Mouse (Mus musculus): ENCODE results near the gene Snx19. TPM values are rescaled to one million over a fixed set of nuclear protein-coding genes. Genes with fewer than 3 reads are reported as not detected.

Snx19 gene
- total RNA-seq, 2 experiments from 2014 or later = 34.1 to 39.5 TPM

DNA sequence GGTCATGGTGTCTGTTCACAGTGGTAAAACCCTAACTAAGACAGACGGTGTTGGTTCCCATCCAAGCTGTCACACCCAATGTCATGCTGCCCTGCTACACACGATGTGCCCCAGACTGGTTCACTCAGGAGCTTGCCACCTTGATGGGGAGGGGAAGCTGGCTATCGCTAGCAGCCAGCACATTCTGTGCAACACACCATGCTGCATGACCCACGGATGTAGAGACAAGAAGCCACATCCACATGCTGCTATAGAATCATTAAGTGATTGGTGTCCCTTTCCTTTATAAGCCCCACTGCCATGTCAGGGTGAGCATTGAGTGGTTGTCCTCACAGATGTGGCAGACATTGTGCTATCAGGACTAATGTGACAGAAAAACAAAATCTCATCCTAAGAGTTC lies 55.2 kb downstream of the Snx19 start:
- no peak for DNase-seq (ENCODE audit: low spot score in 2 of 2)

DNA sequence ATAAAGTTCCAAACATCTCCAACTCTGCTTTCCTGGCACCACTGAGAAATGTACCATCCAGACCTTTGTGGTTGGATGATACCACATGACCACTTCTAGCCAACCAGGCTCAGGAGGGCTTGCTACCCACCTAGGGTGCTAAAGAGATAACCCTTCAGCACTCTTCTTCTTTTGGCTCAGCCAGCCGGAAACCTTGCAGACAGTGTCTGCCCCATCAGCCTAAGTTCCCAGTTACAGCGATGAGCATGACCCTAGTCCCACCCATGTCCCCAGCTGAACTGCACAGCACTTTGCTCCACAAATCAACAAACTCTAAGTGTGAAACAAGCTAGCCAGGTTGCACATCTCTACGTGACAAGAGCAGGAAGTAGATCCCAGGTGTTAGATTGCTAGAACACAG lies 57.3 kb downstream of the Snx19 start:
- DNase-seq (ENCODE audit: low spot score in 2 of 2) = no peak

DNA sequence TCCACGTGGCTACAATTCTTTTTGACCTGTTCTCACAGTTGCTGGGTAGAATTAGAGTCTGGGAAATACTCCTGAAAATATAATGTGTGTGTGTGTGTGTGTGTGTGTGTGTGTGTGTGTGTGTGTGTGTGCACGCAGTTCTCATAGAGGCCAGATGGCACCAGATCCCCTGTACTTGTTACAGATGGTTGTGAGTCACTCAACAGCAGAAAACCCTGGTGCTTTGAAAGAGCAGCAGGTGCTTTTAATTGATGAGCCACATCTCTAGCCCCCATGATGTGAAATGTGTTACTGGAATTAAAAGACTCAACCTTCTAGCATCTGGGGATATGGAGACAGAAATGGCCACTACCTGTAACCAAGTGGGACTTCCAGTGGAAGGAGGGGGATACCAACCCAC lies 58.3 kb downstream of the Snx19 start:
- DNase-seq (ENCODE audit: low spot score in 2 of 2) = no peak

DNA sequence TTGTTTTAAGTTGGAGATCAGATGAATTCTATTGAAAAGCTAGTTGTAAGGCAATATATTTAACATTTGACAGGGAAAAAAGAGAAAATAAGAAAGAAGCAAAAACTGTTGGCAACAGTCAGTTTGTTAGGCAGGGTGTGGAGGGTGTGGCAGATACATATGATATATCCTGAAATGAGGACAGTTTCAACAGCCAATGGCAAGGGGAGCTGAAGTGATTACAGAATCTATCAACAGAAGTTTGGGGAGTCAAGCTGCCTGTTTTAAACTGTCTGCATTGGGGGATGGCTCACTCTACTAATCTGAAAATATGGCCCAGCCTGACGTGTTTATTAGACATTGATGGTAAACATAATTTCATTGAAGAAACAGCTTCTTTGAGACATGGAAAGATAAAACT lies 61.5 kb downstream of the Snx19 start:
- DNase-seq (ENCODE audit: low spot score in 2 of 2) = no peak

DNA sequence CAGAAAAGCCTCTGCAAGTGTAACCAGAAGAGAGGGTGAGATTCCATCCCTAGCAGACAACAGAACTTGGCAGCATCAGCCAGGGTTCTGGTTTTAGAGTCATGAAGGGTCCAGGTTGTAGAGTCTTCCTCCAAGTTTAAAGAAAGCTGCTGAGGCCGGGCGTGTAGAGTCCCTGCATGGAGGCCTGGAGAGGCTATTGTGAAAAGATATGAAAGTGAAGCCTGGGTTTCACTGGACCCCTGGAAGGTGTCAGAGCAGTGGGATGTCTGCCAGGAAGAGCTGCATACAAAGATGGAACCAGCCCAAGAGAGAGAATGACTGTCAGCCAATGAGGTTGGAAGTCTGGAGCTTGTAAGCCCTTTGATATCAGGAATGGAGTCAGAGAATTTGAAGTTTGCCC lies 67.5 kb downstream of the Snx19 start:
- no peak for DNase-seq (ENCODE audit: low spot score in 2 of 2)

DNA sequence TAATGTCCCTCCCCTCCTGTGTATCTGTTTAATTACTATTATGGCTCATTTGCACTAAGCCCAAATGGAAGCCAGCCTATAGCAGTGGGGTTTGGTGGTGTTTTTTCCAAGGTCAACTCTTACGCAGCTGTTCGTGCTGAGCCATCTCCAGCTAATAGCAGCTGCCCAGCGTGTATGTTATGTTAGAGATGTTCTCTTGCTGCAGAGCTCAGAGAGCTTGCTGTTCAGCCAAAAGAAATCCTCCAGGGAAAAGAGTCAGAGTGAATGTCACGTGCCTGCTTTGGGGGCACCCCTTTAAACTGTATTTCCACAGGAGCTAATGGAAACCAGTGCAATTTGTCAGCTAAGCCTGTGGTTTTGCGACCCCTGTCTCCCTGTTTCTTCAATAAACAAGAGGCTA lies 82.1 kb downstream of the Snx19 start:
- no peak for DNase-seq (ENCODE audit: low spot score in 2 of 2)

DNA sequence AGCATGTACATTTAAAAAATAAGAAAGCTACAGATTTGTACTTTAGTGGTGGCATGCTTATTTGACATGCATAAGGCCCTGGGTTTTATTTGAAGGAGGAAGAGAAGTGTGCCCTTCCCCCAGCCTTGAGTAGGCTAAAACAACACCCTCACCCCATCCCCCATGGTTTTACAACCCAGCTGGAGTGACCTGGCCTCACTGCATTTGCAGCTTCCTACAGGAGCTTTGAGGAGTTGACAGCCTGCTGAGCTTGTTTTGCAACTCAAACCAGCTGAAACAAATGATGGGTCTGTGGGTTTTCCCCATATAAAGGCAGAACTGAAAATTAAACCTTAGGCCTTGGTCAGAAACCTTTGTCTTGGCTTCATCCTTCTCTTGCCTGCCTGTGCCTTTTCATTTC lies 89.0 kb downstream of the Snx19 start:
- no peak for DNase-seq (ENCODE audit: low spot score in 2 of 2)

Measured in layer of hippocampus, postnatal 10 days (tissue).